Mouse (Mus musculus): ENCODE measurements around the gene Myo3b.

Gene Myo3b

DNA sequence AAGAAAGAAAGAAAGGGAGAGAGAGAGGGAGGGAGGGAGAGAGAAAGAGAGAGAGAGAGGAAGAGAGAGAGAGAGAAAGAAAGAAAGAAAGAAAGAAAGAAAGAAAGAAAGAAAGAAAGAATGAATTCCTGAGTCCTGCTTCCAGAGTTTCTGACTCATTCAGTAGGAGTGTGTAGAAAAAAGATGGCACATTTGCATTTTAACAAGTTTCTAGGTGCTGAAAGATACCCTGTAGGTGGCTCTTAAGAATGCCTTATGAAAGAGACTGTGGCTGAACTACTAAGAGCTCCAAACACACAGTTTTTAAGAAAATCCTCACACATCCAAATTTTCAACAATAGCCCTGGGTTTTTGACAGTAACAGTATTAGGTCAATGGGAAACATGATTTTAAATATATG lies 264.0 kb downstream of the Myo3b start:
- no peak for DNase-seq

DNA sequence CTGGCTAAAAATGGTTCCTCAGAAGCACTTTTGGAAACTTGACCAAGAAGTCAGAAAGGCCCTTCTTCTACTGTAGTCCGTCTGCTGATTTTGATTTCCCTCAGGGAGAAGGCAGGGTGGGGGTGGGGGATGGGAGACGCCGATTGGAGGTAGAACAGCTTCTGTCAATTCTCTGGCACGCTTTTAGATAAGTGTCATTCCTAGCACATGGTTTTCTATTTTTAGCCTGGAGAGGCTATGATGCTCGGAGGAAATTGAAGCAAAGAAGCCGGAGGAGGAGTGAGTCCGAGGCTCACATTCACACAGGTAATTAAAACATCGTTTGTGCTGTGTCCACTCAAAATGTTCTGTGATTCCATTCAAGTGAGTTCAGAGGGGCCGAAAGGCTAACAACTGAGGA lies 276.2 kb downstream of the Myo3b start:
- no peak for DNase-seq

DNA sequence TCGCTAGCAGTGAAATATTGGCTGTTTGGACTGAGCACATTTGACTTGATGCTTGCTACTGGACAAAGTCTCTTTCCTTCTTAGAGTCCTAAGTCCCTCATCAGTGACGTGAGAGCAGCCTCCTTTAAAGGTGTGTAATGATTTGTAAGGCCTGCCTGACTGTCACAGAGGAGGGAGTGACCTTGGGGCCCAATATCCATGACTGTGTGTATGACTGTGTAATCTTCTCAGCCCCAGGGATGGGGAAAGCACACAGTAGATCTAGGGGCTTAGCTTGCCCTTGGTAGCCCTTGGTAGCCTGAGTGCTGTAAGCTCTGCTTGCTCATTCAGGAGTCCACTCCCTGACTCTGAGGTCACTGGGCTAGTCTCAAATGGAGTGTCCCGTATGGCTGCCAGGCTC lies 276.8 kb downstream of the Myo3b start:
- no peak for DNase-seq

DNA sequence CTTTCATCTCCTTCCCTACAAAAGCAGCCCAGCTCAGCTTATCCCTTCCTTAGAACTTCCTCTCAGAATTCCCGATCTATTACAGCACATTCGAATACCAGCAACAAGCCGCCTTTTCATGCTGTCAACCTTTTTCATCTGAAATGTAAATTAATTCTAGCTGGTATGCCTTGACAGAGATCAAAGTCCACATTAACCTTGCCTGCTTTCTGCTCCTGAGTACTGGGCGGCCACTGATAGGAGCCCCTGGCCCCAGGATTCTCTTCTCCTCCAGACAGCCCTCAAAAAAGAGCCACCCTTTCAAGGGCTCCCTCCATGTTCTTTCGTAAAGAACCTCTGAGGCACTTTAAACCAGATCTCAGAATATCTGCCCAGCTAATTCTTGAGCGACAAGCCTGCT lies 278.9 kb downstream of the Myo3b start:
- DNase-seq = peak in 1 of 2 experiments; percentile 6

DNA sequence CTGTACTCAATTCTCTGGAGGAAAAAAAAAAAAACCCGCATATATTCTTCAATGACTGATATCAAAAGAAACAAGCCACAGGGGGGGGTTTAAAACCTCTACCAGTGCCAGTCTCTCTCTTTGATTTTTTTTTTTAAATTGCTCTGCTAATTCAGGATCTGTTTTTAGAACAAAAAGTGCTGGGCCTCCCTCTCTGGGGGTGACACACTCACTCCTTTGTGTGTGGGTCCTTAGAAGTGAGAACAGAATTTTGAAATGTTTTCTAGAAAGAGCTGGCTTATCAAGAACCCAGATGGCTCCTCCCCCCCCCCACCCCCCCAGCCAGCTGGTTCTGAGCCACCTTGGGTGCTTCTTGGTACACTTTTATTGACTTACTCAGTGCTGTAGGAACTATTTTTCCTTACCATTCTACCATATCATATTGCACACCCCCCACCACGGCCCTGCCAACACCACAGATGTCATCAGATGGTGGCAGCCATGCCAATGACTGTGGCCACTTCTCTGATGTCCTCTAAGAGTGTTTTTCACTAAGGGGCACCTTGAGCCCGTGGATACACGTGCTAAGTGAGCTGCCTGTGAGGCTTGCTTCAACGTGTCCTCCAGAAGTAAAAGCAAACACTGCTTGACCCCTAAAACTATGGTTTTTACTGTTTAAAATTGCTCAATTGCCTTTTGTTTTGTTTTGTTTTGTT lies 280.1 kb downstream of the Myo3b start:
- no peak for DNase-seq

DNA sequence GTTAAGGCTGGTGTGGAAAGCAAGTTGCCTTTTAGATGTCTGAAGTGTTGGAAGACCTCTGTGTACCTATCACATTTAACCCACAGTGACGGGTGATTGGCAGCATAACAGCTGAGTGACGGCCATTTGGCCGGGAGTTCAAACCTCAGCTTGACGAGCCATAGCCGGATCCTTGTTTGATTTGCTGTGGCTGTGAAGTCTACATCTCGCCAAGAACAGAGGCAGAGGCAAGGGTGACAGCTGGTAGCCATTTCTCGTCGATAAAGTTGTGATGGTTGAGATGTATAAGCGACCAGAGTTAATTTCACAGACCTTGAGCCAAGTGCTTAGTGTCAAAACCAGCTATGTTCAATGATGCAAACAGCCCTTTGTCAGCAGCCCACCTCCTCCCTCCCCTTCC lies 283.8 kb downstream of the Myo3b start:
- no peak for DNase-seq

DNA sequence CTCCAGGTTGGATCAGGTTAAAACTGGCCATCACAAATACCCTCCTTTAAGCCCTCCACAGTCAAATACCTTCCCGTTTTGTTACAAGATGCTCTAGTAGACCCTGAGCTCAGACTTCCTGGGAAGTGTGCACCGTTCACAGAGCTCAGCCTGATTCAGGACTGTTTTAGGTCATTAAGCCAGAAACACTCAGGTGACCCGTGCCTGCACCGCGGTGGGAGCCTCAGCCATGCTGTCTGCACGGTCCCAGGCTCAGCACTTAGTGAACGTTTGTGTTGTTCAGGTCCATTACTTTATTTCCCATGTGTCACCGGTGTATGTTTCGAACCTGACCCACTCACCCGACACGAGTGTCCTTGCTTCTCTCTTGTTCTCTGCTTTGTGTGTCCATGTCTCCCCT lies 288.7 kb downstream of the Myo3b start:
- no peak for DNase-seq

DNA sequence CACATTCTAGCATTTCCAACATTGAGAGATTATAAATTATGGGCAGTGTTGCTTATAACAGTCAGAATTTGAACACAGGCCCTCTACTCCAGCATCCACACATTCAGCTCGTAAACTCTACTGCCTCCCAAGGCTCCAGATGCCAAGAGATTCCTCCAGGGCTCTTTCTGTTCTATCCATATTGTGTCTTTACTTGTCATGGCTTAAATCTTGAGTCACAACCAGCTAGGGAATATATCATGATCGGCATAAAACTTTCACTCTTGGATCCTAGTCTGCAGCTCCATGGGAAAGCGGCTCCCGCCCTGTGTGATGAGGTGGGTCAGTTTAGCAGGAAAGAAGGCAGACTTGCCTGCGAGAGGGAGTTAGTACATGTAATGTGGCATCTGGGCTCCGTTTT lies 294.0 kb downstream of the Myo3b start:
- DNase-seq = no peak

DNA sequence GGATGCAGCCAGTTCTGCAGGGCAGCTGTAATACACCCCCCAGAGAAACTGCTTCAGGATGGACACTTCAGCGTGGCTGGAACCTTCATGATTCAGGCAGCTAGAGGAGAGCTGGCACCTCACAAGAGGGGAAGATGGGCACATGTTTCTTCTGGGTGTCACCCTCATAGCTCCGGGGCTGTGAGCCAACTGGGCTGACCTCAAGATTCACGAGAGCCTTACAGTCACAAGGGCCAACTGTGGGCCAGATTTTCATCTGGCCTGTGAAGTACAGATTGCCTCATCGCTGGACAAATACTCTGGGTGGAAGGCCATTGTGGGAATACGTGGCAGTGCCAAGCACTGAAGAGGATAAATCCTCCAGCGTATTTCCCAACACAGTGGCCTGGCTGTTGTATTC lies 294.6 kb downstream of the Myo3b start:
- DNase-seq = no peak

DNA sequence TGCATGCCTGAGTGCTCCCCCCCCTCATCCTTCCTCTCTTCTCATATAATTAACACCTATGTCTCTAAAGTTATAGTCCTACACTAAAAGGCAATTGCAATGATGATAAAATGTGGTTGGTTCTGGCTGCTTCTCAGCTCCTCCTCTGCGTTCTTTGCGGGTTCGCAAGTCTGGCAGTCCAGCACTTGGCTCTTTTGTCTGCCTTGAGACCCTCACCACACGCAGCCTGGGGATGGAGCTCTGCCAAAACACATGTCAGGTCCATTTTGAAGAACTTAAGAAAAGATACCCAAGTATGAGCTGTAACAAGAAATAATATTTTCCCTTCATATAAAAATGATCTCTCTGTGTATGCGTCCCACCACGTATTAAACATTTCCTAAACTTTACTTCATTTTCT lies 297.6 kb downstream of the Myo3b start:
- DNase-seq = no peak

DNA sequence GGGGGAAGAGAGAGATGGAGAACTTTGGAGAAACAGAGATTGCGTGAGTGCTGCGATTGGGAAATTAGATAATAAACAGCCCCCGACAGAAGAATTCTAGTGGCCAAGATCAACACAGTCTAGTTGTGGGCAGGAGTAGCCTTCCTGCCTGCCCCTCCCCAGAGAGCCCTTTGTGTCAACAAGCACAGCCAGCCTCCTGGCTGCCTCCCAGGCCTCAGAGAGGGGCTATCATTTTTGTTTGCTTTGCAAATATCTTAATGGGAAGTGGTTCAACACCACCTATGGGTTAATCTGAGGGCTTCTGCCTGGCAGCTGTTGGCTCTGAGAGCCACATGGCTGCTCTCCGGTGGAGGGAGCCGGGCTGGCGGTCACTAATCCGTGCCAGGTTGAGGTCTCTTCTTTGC lies 298.3 kb downstream of the Myo3b start:
- peak; percentile 13 to 28 for DNase-seq

DNA sequence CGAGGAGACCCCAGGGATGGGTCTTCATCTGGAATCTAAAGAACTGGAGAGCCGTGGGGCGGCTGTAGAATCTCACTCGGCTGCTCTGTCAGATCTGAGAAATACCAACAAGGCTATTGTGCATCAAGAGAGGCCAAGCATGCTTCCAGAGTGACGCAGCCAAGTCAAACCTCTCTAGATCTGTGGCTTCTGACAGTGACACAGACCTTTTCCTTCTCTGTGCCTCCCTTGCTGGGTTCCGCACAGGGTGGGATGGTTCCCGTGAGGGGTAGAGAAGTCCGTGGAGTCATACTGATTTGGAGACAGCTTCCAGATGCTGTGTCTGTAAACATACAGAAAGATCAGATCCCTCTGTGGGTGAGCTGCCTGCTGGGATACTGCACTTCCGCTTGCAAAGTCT lies 298.9 kb downstream of the Myo3b start:
- no peak for DNase-seq

DNA sequence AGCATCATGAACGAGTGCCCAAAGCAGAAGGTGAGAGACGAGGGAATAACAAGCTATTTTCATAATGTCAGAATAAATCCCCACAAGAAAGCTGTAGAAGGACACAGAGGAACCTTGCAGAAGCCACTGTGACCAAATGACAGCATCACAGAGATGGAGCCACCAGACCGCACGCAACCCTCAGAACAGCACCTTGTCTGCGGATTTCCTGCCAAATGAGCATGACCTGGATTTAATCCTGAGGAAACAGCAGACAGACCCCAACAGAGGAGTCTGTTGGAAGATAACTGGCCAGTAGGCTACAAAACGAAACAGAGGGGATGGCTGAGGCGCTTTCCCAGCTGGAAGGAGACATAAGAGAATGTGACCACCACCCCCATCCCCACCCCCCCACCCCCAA lies 300.1 kb downstream of the Myo3b start:
- DNase-seq = no peak

DNA sequence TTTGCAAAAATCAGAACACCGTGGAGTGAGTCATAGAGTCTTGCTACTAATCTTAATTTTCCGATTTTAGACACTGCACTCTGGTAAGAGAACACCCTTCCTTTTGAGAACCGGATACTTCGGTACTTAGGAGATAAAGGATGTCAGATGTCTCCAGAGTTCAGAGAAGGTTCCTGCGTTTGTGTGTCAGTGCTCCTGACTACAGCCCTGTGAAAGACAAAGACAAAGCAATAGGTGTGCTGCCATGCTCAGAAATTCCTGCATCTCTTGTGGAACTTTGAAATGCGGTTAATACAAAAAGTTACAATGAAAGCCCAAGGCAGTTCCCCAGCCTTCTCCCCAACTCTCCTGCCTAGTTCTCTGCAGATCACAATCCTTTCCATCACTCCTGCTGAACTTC lies 300.6 kb downstream of the Myo3b start:
- no peak for DNase-seq

DNA sequence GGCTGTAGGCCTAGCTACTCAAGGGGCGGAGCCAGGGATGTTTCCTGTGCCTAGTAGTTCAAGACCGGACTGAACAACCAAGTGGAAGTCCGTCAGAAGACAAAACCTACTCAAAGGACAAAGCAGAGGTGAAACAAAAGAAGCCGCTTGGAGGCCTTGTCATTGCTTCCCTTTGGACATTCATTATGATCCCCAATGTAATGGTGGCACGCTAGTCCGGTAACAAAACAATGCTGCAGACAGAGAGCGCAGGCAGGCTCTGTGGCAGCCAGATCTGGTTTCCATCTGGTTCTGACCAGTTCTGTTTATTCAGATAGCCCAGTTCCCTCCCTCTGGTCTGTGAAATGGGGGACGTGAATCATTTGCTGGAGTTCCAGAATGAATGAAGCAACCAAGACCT lies 301.3 kb downstream of the Myo3b start:
- DNase-seq = no peak

DNA sequence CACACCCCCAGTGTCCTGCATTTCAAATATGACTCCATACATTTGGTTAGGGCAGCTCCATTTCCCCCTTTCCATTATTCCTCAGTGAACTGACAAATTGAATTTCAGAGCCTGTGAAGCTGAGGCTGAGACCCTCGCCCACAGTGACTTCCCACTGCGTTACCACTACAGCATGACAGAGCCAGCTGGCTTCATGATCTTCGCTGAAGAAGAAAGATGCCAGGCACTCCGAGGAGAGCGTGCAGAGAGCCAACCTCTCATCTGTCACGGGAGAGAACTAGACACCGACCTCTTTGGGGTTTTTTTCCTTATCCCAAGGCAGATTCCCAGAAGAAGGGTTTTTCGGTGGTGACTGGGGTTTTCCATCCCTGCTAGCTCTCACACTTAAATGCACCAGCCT lies 306.2 kb downstream of the Myo3b start:
- no peak for DNase-seq

DNA sequence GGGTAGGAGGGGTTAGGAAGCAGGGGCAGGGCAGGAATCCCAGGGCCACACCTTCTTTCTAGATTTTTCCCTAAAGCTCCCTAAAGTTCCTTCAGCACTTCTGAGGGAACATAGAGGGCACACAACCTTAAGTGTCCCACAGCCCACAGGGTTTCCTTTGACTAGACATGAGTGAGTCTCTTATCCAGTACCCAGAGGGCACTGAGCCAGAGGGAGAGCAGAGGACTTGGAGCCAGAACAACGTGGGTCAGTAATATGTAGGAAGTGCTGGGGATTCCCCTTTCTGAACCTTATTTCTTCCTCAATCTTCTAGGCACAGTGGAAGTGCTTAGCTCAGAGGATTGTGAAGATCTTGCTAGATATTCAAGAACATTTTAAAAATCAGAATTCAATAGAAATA lies 308.6 kb downstream of the Myo3b start:
- DNase-seq = no peak

DNA sequence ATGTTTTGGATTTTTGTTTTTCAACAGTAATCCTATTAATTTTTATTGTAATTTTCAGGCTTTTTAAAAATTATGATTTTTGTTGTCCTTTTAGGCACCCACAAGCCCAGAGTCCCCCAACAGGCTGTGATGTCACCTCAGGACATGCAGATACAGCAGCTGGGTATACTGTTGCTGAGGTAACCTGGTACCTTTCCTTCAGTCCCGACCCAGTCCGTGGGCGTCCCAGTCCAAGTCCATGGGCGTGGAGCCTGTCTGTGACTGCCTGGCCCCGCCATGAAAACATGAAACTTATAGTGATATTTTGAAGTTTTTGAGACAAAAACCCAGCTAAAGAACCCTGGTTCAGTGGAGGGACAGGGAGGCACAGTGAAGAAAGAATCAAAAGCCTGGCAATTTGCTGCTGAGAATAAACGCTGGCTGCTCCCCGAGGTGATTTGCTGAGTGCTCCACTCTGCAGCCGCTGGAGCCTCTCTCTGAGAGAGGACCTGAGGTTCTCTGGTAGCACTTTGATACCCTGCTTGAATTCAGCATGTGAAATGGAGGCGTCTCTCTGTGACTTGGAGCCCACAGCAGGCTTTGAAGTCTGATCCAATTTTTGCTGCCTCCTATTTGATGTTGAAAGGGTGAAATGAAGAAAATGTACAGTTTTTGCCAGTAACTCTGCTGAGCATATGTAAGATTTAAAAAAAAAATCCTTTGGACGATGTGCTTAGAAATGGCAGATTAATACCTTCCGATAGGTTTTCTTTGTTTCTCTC lies 310.0 kb downstream of the Myo3b start:
- no peak for DNase-seq

DNA sequence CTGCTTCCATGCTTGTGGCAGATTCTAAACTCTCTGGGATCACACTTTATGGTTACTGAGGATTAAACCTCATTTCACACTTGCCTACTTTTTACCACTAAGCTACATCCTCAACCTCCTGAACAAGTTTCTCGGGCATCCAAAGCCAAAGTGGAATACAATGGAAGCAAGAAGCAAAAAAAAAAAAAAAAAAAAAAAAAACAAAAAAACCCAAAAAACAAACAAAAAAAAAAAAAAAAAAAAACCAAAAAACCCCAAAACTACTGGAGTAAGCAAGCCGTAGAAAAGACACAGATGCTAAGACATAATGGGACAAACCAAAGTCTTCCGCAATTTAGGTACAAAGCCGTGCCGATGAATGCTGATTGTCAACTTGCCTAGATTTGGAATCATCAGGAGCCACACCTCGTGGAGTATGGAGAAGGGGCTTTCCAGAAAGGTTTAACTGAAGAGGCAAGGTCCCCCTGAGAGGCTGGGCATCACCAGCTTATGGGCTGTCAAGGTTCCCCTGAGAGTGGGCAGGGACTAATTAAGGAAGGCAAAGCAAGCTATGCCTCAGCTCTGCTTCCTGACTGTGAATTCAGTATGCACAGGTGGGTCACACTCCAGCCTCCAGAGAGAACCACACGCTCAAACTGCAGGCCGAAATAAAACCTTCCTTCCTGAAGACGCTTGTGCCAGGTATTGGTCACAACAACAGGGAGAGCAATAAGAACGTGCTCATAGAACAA lies 313.7 kb downstream of the Myo3b start:
- no peak for DNase-seq

DNA sequence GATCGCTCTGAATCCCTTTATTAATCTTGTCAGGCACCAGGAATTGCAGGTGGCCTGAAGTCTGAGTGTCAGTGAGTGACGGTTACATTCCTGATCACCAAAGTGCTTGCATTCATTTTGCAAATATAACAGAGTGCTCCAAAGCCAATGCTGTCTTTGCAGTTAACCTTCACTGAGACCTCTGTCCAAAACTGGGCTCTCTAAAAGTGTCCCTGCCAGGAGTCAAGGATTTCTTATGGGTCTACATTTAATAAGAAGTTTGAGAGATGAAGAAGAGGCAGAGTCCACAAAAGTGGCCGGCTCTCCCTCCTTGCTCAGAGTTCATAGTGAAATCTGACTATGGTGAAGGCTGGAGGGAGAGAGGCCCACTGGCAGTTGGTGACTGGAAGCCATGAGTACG lies 315.1 kb downstream of the Myo3b start:
- no peak for DNase-seq

DNA sequence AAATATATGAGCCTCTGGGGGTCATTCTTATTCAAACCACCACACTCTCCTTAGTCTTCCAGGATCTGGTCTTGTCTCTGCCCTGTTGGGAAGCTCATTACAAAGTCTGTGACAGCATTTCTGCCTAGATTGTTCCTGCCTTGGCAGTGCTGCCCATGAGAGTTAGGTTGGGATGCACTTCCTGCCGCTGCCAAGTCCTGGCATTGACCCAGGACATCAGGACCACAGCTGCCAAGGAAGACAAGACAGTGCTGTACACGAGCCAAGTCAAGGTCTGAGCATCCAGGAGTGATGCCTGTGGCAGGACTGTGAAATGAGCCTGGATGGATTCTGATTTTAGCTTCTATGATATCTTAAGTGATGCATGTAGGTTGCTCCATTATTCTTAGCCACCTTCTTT lies 316.1 kb downstream of the Myo3b start:
- no peak for DNase-seq

DNA sequence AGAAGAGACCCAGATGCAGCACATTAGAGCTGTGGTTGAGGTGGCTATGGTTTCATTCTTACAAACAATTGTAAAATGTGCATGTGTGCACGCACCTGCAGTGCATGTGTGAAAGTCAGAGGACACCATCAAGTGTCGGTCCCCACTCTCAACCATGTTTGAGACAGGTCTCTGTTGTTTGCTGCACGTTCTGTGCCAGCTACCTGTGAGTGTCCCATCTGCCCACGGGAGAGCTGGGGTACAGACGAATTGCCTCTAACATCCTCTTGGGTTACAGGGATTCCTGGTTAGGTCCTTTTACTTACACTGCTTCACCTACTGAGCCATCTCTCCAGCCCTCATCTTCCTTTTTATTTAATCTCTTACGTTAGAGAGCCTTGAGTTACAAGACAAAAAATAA lies 330.5 kb downstream of the Myo3b start:
- DNase-seq = no peak

DNA sequence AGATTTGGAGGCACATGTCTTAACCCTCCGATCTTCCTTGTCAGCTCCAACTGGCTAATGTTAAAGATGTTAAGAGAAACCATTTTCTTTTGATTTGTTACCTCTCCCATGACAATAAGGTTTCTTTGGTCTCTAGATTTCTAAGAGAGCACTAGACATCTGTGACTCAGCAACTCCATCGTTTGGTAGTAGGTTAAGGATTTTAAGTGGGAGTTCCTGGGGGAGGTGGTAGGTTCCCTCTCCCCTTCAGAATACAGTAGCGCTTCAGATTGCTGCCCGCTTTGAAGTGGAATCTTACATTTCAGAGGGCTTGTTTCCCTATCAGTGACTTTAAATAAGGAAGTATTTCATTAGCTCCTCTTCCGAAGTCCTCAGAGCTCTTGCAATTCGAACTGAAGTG lies 340.4 kb downstream of the Myo3b start:
- no peak for DNase-seq

DNA sequence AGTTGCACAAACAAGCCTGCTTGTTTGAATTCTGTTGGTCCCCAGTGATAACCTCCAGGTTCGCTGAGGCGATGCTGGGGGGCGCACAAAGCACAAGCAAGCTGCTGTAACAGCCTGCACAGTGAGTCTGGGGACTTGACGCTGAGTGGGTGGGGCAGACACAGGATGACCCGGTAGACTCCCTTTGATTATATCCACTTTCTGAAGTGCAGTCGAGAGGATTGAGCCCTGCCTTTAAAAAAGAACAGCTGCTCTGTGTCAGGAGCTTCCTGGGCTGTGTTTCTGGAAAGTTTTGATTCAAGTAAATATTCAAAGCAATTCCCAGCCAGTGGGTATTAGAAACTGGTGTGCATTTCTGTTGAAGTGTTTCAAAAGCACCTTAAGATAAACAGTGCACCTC lies 341.0 kb downstream of the Myo3b start:
- DNase-seq = no peak
